Comparison of ENCODE assay signal across 7 mouse cellular contexts in the genomic region with DNA sequence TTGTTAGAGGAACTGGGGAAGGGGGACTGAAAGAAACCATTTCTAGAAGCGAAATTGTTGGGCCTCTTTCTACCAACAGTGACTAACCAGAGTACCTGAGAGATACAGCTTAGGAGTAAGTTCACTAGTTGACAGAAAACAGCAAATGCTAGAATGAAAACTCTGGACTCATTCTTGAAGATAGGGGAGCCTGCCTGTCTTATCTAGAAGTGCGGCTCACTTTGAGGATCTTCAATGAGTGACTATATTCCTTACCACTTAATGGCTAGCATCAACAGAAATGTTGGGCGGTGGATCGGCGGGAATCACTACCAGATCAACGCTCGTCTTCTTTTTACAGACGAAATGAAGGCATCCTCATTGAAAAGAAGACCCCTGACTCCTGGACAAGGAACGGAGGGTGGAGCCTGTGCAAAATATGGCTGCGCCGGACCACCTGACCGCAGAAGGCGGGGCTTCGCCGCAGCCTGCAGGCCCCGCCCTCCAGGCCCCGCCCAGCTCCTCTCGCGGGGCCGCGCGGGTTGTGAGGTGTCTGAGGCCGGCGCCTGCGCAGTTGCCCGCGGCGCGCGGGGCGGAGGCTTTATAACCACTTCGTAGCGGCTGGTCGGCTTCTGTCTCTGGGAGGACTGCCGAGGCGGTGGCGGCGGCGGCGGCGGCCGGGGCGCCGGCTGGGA. TPM values are rescaled to one million over a fixed set of nuclear protein-coding genes. Genes with fewer than 3 reads are reported as not detected.
DNase-seq lines count a peak whose midpoint lies in the region; ATAC-seq lines count a peak whose summit lies in the region.

No protein-coding gene starts in this region.

- peak overlapping the region; percentile 88 for H3K4me3 ChIP-seq in limb, embryonic 10.5 days
- peak overlapping the region; percentile 96 for H3K4me3 ChIP-seq in midbrain, embryonic 13.5 days (replicated peaks)

- DNase-seq in adrenal gland, adult 8-10 months: peak; percentile 93
- DNase-seq in embryo, embryonic 9.5 days (ENCODE audit: extremely low spot score): peak; percentile 97
- peak; percentile 96 for DNase-seq in kidney, adult 11 months
- DNase-seq in limb, embryonic 10.5 days (ENCODE audit: low spot score): peak; percentile 98
- DNase-seq in spleen, adult 12 weeks (ENCODE audit: low spot score): peak; percentile 95

- no peaks in the 10 kb centered on the region for H3K36me3 ChIP-seq in limb, embryonic 10.5 days
- no peaks in the 10 kb centered on the region for H3K36me3 ChIP-seq in midbrain, embryonic 13.5 days

- peaks cover 20% of the 10 kb centered on the region for H3K4me1 ChIP-seq in limb, embryonic 10.5 days
- peaks cover 39% of the 10 kb centered on the region for H3K4me1 ChIP-seq in midbrain, embryonic 13.5 days (replicated peaks)

- 4% methylated on average over 41 of the region's 44 CpGs for WGBS in limb, embryonic 10.5 days
- 4% methylated on average over 41 of the region's 44 CpGs for WGBS in midbrain, embryonic 13.5 days

- peak overlapping the region; percentile 94 for H3K27ac ChIP-seq in limb, embryonic 10.5 days
- peak overlapping the region; percentile 95 for H3K27ac ChIP-seq in midbrain, embryonic 13.5 days

- H3K4me2 ChIP-seq in midbrain, embryonic 13.5 days (replicated peaks): peak overlapping the region; percentile 98

- no peaks in the 10 kb centered on the region for H3K9me3 ChIP-seq in limb, embryonic 10.5 days (replicated peaks)
- H3K9me3 ChIP-seq in midbrain, embryonic 13.5 days: no peaks in the 10 kb centered on the region

- H3K27me3 ChIP-seq in limb, embryonic 10.5 days (ENCODE audit: low read depth, poor library complexity, severe bottlenecking): peaks cover 4% of the 10 kb centered on the region; the same call in 1 of the 2 replicates
- 0 out of 2 replicates have a peak, but pooled peaks cover 5% of the 10 kb centered on the region for H3K27me3 ChIP-seq in midbrain, embryonic 13.5 days

- H3K9ac ChIP-seq in midbrain, embryonic 13.5 days (replicated peaks): peak overlapping the region; percentile 98

- peak; percentile 75 for ATAC-seq in granulocyte monocyte progenitor cell, adult 5-6 weeks (replicated peaks; ENCODE audit: poor library complexity, severe bottlenecking)
- peak; percentile 95 for ATAC-seq in midbrain, embryonic 13.5 days

RNA-seq across cellular contexts. Expression of a gene that starts 0.4 kb away (rescaled TPM):
- total RNA-seq in adrenal gland, adult 8-10 months (2022): 10 to 100 TPM; 26.0 to 29.3 (median 28.3) TPM
- 30.6 and 31.7 TPM in 2 replicates for total RNA-seq in granulocyte monocyte progenitor cell, adult 5-6 weeks (2014; fragmentation: Nextera tagmentation)
- total RNA-seq in granulocyte monocyte progenitor cell, adult 5-6 weeks (2017): 54.3 and 75.1 TPM in 2 replicates
- polyA plus RNA-seq in limb, embryonic 10.5 days (2016; fragmentation: Nextera tagmentation; extraction: Ambion mirVana): 8.0 and 9.1 TPM in 2 replicates
- polyA plus RNA-seq in midbrain, embryonic 13.5 days (2015; fragmentation: Nextera tagmentation; extraction: Ambion mirVana): 21.5 and 22.1 TPM in 2 replicates

RNA-seq across cellular contexts. Expression of a gene that starts 47.7 kb away (rescaled TPM):
- total RNA-seq in adrenal gland, adult 8-10 months (2022): not detected
- not detected in 2 replicates for total RNA-seq in granulocyte monocyte progenitor cell, adult 5-6 weeks (2014; fragmentation: Nextera tagmentation)
- total RNA-seq in granulocyte monocyte progenitor cell, adult 5-6 weeks (2017): not detected in 2 replicates
- 6.8 and 7.3 TPM in 2 replicates for polyA plus RNA-seq in limb, embryonic 10.5 days (2016; fragmentation: Nextera tagmentation; extraction: Ambion mirVana)
- polyA plus RNA-seq in midbrain, embryonic 13.5 days (2015; fragmentation: Nextera tagmentation; extraction: Ambion mirVana): not detected in 2 replicates

Comparison
In these comparisons a context has a peak if more than half of its experiments do, and no peak if none do; other contexts are left out.
1. Peak in every context shown above with its lines: DNase-seq, ATAC-seq, H3K4me3 ChIP-seq and H3K27ac ChIP-seq.